Mouse (Mus musculus) MEL (cell line): ENCODE measurements around the gene Ubash3b. TPM values are rescaled to one million over a fixed set of nuclear protein-coding genes. Genes with fewer than 3 reads are reported as not detected.

Experiments used
- DNase-seq: peaks from one replicate; pipeline ENCODE4 v3.0.0; 2011; ENCODE audit warnings: low read depth, low spot score
- H3K27ac ChIP-seq: 2 replicates; pipeline ENCODE4 v1.5.1; 2012; ENCODE audit warnings: low read depth, mild to moderate bottlenecking, control low read depth, low read length, moderate library complexity; ENCODE audit not compliant: control insufficient read depth
- H3K27me3 ChIP-seq, 2 experiments: fragments of 150-350 bp in 1 of 2; sonication (generic) in 1 of 2; 2 replicates each; pipeline ENCODE4 v1.6.1; 2012; ENCODE audit warnings: low read length in 2 of 2, mild to moderate bottlenecking in 2 of 2, improper control_type of control experiment in 1 of 2, moderate library complexity in 1 of 2; ENCODE audit not compliant: insufficient read depth in 2 of 2, control insufficient read depth in 1 of 2
- H3K36me3 ChIP-seq, 2 experiments: 2 replicates each; pipeline ENCODE4 v1.6.1; 2012 to 2014; ENCODE audit warnings: low read length in 2 of 2, improper control_type of control experiment in 1 of 2, inconsistent platforms in 1 of 2, mild to moderate bottlenecking in 1 of 2; ENCODE audit not compliant: insufficient read depth in 2 of 2, control insufficient read depth in 1 of 2
- H3K4me1 ChIP-seq, 2 experiments: fragments of 150-350 bp in 1 of 2; sonication (generic) in 1 of 2; 2 replicates each; pipeline ENCODE4 v1.6.1; 2012; ENCODE audit warnings: low read length in 2 of 2, improper control_type of control experiment in 1 of 2, mild to moderate bottlenecking in 1 of 2; ENCODE audit not compliant: insufficient read depth in 2 of 2, control insufficient read depth in 1 of 2
- H3K4me3 ChIP-seq, 2 experiments: fragments of 150-350 bp in 1 of 2; sonication (generic) in 1 of 2; 2 replicates each; pipeline ENCODE4 v1.5.1; 2012; ENCODE audit warnings: low read depth in 2 of 2, low read length in 2 of 2, mild to moderate bottlenecking in 2 of 2, moderate library complexity in 2 of 2, control low read depth in 1 of 2, improper control_type of control experiment in 1 of 2; ENCODE audit not compliant: control insufficient read depth in 1 of 2, insufficient read depth in 1 of 2
- H3K79me2 ChIP-seq: 2 replicates; pipeline ENCODE4 v1.6.1; 2012; ENCODE audit warnings: mild to moderate bottlenecking, low read length, moderate library complexity; ENCODE audit not compliant: control insufficient read depth, poor library complexity, insufficient read depth
- H3K9ac ChIP-seq: 2 replicates; pipeline ENCODE4 v1.6.1; 2012; ENCODE audit warnings: low read depth, mild to moderate bottlenecking, control low read depth, low read length, moderate library complexity; ENCODE audit not compliant: control insufficient read depth, poor library complexity, severe bottlenecking
- H3K9me3 ChIP-seq: fragments of 150-350 bp; sonication (generic); replicated peaks from 2 replicates; pipeline ENCODE4 v1.6.1; 2012; ENCODE audit warnings: mild to moderate bottlenecking, low read length, improper control_type of control experiment, moderate library complexity; ENCODE audit not compliant: insufficient read depth
- BHLHE40 ChIP-seq: IDR thresholded peaks from 2 replicates; pipeline ENCODE4 v1.6.1; 2012; ENCODE audit warnings: low read depth, mild to moderate bottlenecking, inconsistent platforms, low read length, improper control_type of control experiment, borderline replicate concordance
- CHD1 ChIP-seq: IDR thresholded peaks from 2 replicates; pipeline ENCODE4 v1.6.1; 2012; ENCODE audit warnings: low read depth, mild to moderate bottlenecking, inconsistent platforms, low read length, improper control_type of control experiment
- CHD2 ChIP-seq: IDR thresholded peaks from 2 replicates; pipeline ENCODE4 v1.6.1; 2011; ENCODE audit warnings: low read length, improper control_type of control experiment
- EP300 ChIP-seq, 2 experiments: IDR thresholded peaks; 2 replicates each; pipeline ENCODE4 v1.6.1; 2011; ENCODE audit warnings: improper control_type of control experiment in 2 of 2, low read length in 2 of 2, low read depth in 1 of 2, mild to moderate bottlenecking in 1 of 2
- ETS1 ChIP-seq: IDR thresholded peaks from 2 replicates; pipeline ENCODE4 v1.6.1; 2012; ENCODE audit warnings: low read depth, mild to moderate bottlenecking, inconsistent platforms, low read length, improper control_type of control experiment, moderate library complexity
- GATA1 ChIP-seq: IDR thresholded peaks from 2 replicates; pipeline ENCODE4 v1.6.1; 2011; ENCODE audit warnings: low read depth, low read length, improper control_type of control experiment
- HCFC1 ChIP-seq: IDR thresholded peaks from 2 replicates; pipeline ENCODE4 v1.6.1; 2012; ENCODE audit warnings: low read depth, mild to moderate bottlenecking, inconsistent platforms, low read length, improper control_type of control experiment, moderate library complexity
- KAT2A ChIP-seq: conservative IDR thresholded peaks from 2 replicates; pipeline ENCODE4 v1.6.1; 2012; ENCODE audit warnings: low read depth, low read length, improper control_type of control experiment, inconsistent platforms
- MAFK ChIP-seq: IDR thresholded peaks from 2 replicates; pipeline ENCODE4 v1.6.1; 2011; ENCODE audit warnings: low read depth, mild to moderate bottlenecking, low read length, improper control_type of control experiment, borderline replicate concordance
- MAX ChIP-seq: IDR thresholded peaks from 2 replicates; pipeline ENCODE4 v1.6.1; 2011; ENCODE audit warnings: low read length, improper control_type of control experiment
- NELFE ChIP-seq: IDR thresholded peaks from 2 replicates; pipeline ENCODE4 v1.6.1; 2011; ENCODE audit warnings: low read depth, low read length, improper control_type of control experiment
- NRF1 ChIP-seq: IDR thresholded peaks from 2 replicates; pipeline ENCODE4 v1.6.1; 2014; ENCODE audit warnings: low read depth, mild to moderate bottlenecking, inconsistent platforms, low read length, improper control_type of control experiment, moderate library complexity; ENCODE audit not compliant: poor library complexity, insufficient read depth, severe bottlenecking
- POLR2AphosphoS5 ChIP-seq: IDR thresholded peaks from 2 replicates; pipeline ENCODE4 v1.6.1; 2012; ENCODE audit warnings: low read depth, borderline replicate concordance, mild to moderate bottlenecking, inconsistent platforms, low read length, moderate library complexity, mixed read lengths
- RAD21 ChIP-seq: IDR thresholded peaks from 2 replicates; pipeline ENCODE4 v1.6.1; 2011; ENCODE audit warnings: mild to moderate bottlenecking, low read depth, low read length, improper control_type of control experiment
- RCOR1 ChIP-seq: IDR thresholded peaks from 2 replicates; pipeline ENCODE4 v1.6.1; 2012; ENCODE audit warnings: low read depth, mild to moderate bottlenecking, inconsistent platforms, low read length, improper control_type of control experiment
- SIN3A ChIP-seq: IDR thresholded peaks from 2 replicates; pipeline ENCODE4 v1.6.1; 2012; ENCODE audit warnings: low read length, improper control_type of control experiment, inconsistent platforms
- TAL1 ChIP-seq: IDR thresholded peaks from 2 replicates; pipeline ENCODE4 v1.6.1; 2012; ENCODE audit warnings: mild to moderate bottlenecking, inconsistent platforms, low read length, moderate library complexity, mixed read lengths
- UBTF ChIP-seq: IDR thresholded peaks from 2 replicates; pipeline ENCODE4 v1.6.1; 2012; ENCODE audit warnings: low read depth, mild to moderate bottlenecking, inconsistent platforms, low read length, improper control_type of control experiment, moderate library complexity, borderline replicate concordance; ENCODE audit not compliant: insufficient read depth
- USF1 ChIP-seq: IDR thresholded peaks from 2 replicates; pipeline ENCODE4 v1.6.1; 2014; ENCODE audit warnings: low read depth, mild to moderate bottlenecking, inconsistent platforms, low read length, improper control_type of control experiment, moderate library complexity
- USF2 ChIP-seq, 2 experiments: IDR thresholded peaks; 2 replicates each; pipeline ENCODE4 v1.6.1; 2011 to 2012; ENCODE audit warnings: improper control_type of control experiment in 2 of 2, low read length in 2 of 2, borderline replicate concordance in 1 of 2, inconsistent platforms in 1 of 2, low read depth in 1 of 2, mild to moderate bottlenecking in 1 of 2; ENCODE audit not compliant: insufficient read depth in 1 of 2
- ZC3H11A ChIP-seq: IDR thresholded peaks from 2 replicates; pipeline ENCODE4 v1.6.1; 2012; ENCODE audit warnings: low read depth, mild to moderate bottlenecking, inconsistent platforms, low read length, improper control_type of control experiment
- polyA plus RNA-seq, 2 experiments: library from polyadenylated mRNA; stranded (reverse) in 1 of 2; unstranded in 1 of 2; fragments of >175 nt in 1 of 2; fragments of >200 nt in 1 of 2; gene quantifications; 2 replicates each; pipeline versions ENCODE4 v1.2.1 to v1.2.4; 2012; ENCODE audit warnings: low replicate concordance in 2 of 2, low read depth in 1 of 2; ENCODE audit not compliant: insufficient read length in 2 of 2, insufficient read depth in 1 of 2, missing spikeins in 1 of 2
- total RNA-seq: library from RNA; depleted of rRNA; stranded (reverse); fragments of 300-350 nt; gene quantifications from 2 replicates; pipeline ENCODE4 v1.2.3, GENCODE M21; 2012

The Ubash3b gene
- total and polyA plus RNA-seq, 3 experiments, result 5.4 to 11.3 TPM; not detected in 1

DNA sequence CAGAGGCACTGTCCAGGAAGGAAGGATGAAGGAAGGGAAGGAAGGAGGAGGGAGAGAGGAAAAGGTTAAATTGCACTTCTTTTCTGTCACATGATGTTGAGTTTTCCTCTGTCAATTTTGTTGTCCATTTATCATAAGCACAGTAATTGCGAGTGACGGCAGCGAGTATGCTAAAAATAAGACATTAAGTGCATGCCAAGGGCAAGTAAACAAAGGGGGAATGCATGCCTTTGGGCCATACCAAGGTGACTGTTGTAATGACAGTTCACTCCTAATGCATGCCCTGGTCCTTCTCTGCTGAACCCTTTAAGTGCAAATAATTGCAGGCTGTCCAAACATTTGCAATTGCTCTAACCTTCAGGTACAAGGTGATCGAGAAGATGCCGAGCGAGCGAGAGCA lies 70.3 kb downstream of the Ubash3b start:
- Histone ChIP-seq H3K9ac (no peak overlapping the region), H3K4me1 (peaks cover 7 to 17% of the 10 kb centered on the region in 2 experiments), H3K79me2 (no peaks in the 10 kb centered on the region), H3K36me3 (peaks cover 0 to 13% of the 10 kb centered on the region in 2 experiments; a peak in 2 of 4 replicates), H3K27me3 (no peaks in the 10 kb centered on the region), H3K4me3 (no peak overlapping the region), H3K27ac (no peak overlapping the region), H3K9me3 (no peaks in the 10 kb centered on the region)
- TF ChIP-seq USF1 (no peak), RAD21 (no peak), RCOR1 (no peak), UBTF (no peak), POLR2AphosphoS5 (no peak)
- DNase-seq, result no peak

DNA sequence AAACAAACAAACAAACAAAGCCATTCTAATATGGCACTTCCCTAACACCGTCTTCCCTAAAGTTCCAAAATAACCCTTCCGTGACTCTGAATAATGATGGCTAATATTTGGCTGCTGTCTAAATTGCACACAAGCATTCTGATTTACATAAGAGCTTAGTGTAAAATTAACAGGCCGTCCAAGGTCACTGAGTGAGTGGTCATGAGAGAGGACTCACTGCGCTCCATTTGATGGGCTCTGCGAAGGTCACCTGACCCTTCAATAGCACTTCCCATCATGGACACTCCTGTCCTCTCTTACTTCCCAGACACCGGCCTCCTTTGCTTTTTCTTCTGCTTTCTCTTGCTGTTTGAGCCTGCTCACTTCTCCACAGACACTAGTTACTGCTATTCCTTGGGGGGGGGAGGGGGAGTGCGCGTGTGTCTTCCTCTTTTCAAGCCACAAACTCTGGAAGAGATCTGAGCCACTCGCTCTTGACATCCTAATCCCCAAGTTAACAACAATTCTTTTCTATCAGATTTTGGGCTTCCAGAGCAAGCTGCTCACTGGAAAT lies 73.6 kb downstream of the Ubash3b start:
- no peak overlapping the region for H3K4me3 ChIP-seq

GRCm38 (mm10) chr9:41084191-41084901 lies 77.2 kb downstream of the Ubash3b start:
- H3K36me3 ChIP-seq, result peaks cover 0 to 28% of the 10 kb centered on the region in 2 experiments; a peak in 2 of 4 replicates

More for the DNA sequence above, 73.6 kb downstream of the Ubash3b start:
- peak; percentile 65 for DNase-seq
- no peaks in the 10 kb centered on the region for H3K79me2 ChIP-seq
- H3K9ac ChIP-seq, result peak overlapping the region; percentile 42; the same call in 1 of the 2 replicates
- TF ChIP-seq CHD2 (peak; percentile 41), RCOR1 (peak; percentile 29; the same call in 1 of the 2 replicates), ETS1 (0 out of 2 replicates have a peak, but pooled peaks have one; percentile 37), NRF1 (no peak), SIN3A (peak; percentile 34; the same call in 1 of the 2 replicates), EP300 (IDR thresholded peaks at IDR 0.05; ENCODE audit: low read depth in 1 of 2, low read length in 2 of 2) (0 out of 4 replicates have a peak, but pooled peaks have one; percentile 15 to 19), BHLHE40 (0 out of 2 replicates have a peak, but pooled peaks have one; percentile 27), MAX (0 out of 2 replicates have a peak, but pooled peaks have one; percentile 15), GATA1 (no peak)
- H3K27me3 ChIP-seq, result no peaks in the 10 kb centered on the region
- peak overlapping the region; percentile 30; the same call in 1 of the 2 replicates for H3K27ac ChIP-seq
- H3K9me3 ChIP-seq, result no peaks in the 10 kb centered on the region
- peaks cover 7 to 27% of the 10 kb centered on the region in 2 experiments for H3K4me1 ChIP-seq
- H3K36me3 ChIP-seq, result peaks cover 0 to 13% of the 10 kb centered on the region in 2 experiments; a peak in 2 of 4 replicates

More at GRCm38 (mm10) chr9:41084191-41084901, 77.2 kb downstream of the Ubash3b start:
- no peak for DNase-seq
- no peaks in the 10 kb centered on the region for H3K9me3 ChIP-seq
- no peaks in the 10 kb centered on the region for H3K27me3 ChIP-seq
- H3K9ac ChIP-seq, result no peak overlapping the region
- no peaks in the 10 kb centered on the region for H3K79me2 ChIP-seq
- H3K4me3 ChIP-seq, result no peak overlapping the region
- TF ChIP-seq CHD1, result no peak
- no peak for TF ChIP-seq TAL1
- no peak for TF ChIP-seq ZC3H11A
- TF ChIP-seq MAFK, result no peak
- TF ChIP-seq RAD21, result no peak
- TF ChIP-seq USF2 (IDR thresholded peaks at IDR 0.05; ENCODE audit: borderline replicate concordance in 1 of 2, insufficient read depth in 1 of 2, low read depth in 1 of 2, low read length in 2 of 2), result no peak
- TF ChIP-seq HCFC1, result no peak
- no peak for TF ChIP-seq RCOR1
- no peak for TF ChIP-seq EP300 (IDR thresholded peaks at IDR 0.05; ENCODE audit: low read depth in 1 of 2, low read length in 2 of 2)
- TF ChIP-seq NELFE, result no peak
- no peak for TF ChIP-seq ETS1
- no peak for TF ChIP-seq KAT2A
- no peak overlapping the region for H3K27ac ChIP-seq
- H3K4me1 ChIP-seq, result peaks cover 13 to 44% of the 10 kb centered on the region in 2 experiments
